In the genomic region with DNA sequence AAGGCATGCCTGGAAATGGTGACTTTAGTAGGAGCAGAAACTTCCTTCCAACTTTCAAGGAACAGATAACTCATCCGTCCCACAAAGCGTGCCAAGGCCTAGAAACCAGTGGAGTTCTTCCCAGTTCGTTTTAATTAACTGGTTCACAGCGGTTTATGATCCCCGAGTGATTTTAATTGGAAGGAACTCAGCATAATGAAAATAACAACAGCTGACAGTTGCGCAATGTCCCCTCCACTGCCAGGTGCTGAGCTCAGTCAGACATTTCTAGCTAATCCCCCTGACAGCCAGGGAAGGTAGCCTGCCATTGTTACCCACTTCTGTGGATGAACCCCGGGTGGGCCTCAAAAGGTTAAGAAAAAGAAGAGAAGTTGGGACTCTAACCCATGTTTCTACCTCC, we compare ENCODE assay signal across 10 mouse cellular contexts. TPM values are rescaled to one million over a fixed set of nuclear protein-coding genes. Genes with fewer than 3 reads are reported as not detected.
DNase-seq lines count a peak whose midpoint lies in the region; ATAC-seq and TF ChIP-seq lines count a peak whose summit lies in the region.
"Had no signal": no experiment of that assay in that cellular context is flagged by ENCODE, and none has a peak within 500 bp of the region (broad histone marks: within the 10 kb centered on the region; RNA-seq: fewer than 3 reads in every experiment).

No protein-coding gene starts in this region.

- TF ChIP-seq POLR2A in limb, embryonic 14.5 days (IDR thresholded peaks at IDR 0.05; ENCODE audit: borderline replicate concordance, extremely low read depth, insufficient read depth, insufficient read length), result no peak

- H3K27me3 ChIP-seq in limb, embryonic 14.5 days (ENCODE audit: control insufficient read depth, insufficient read depth, low read length), result no peaks in the 10 kb centered on the region
- no peaks in the 10 kb centered on the region for H3K27me3 ChIP-seq in liver, postnatal 0 days (ENCODE audit: insufficient read depth, low read length)
- H3K27me3 ChIP-seq: embryonic facial prominence, embryonic 13.5 days; hindbrain, embryonic 13.5 days had no signal

- no peak for TF ChIP-seq EP300 in liver, postnatal 0 days (IDR thresholded peaks at IDR 0.05; ENCODE audit: low read depth)

- peak; percentile 24 to 54 for DNase-seq in cerebellum, postnatal 10 days
- no peak for DNase-seq in cerebellum, postnatal 25 days
- peak; percentile 24 for DNase-seq in left cerebral cortex, postnatal 4 days
- DNase-seq in left cerebral cortex, postnatal 10 days (ENCODE audit: extremely low spot score in 1 of 2, low spot score in 2 of 2), result no peak
- DNase-seq in gastrocnemius, postnatal 14 days, result peak; percentile 75
- peak; percentile 58 for DNase-seq in limb, embryonic 14.5 days (ENCODE audit: low spot score)
- DNase-seq in liver, postnatal 0 days, result no peak
- no peak for DNase-seq in left cerebral cortex, adult 11 months (ENCODE audit: low spot score)

- H3K4me3 ChIP-seq in limb, embryonic 14.5 days (replicated peaks; ENCODE audit: low read length), result no peak overlapping the region
- H3K4me3 ChIP-seq in liver, postnatal 0 days (ENCODE audit: low read depth, low read length), result no peak overlapping the region
- H3K4me3 ChIP-seq: embryonic facial prominence, embryonic 13.5 days; hindbrain, embryonic 13.5 days had no signal

- H3K9me3 ChIP-seq in limb, embryonic 14.5 days (ENCODE audit: control insufficient read depth, low read length), result no peaks in the 10 kb centered on the region
- no peaks in the 10 kb centered on the region for H3K9me3 ChIP-seq in liver, postnatal 0 days (ENCODE audit: low read length)
- H3K9me3 ChIP-seq: embryonic facial prominence, embryonic 13.5 days; hindbrain, embryonic 13.5 days had no signal

- no peak for ATAC-seq in limb, embryonic 14.5 days (ENCODE audit: low FRiP score, low read depth)
- ATAC-seq in liver, postnatal 0 days, result no peak

- TF ChIP-seq CTCF in liver, postnatal 0 days (IDR thresholded peaks at IDR 0.05; ENCODE audit: low read depth), result no peak

- no peak overlapping the region for H3K4me2 ChIP-seq in limb, embryonic 14.5 days (replicated peaks; ENCODE audit: low read depth, low read length, severe bottlenecking)
- H3K4me2 ChIP-seq in liver, postnatal 0 days (ENCODE audit: low read depth, low read length), result no peak overlapping the region
- H3K4me2 ChIP-seq: embryonic facial prominence, embryonic 13.5 days; hindbrain, embryonic 13.5 days had no signal

- 0 out of 2 replicates have a peak overlapping the region, but pooled peaks have one; percentile 6 for H3K27ac ChIP-seq in limb, embryonic 14.5 days (replicated peaks; ENCODE audit: low read depth, low read length)
- no peak overlapping the region for H3K27ac ChIP-seq in liver, postnatal 0 days (ENCODE audit: low read depth)
- H3K27ac ChIP-seq: embryonic facial prominence, embryonic 13.5 days; hindbrain, embryonic 13.5 days had no signal

- 39% methylated on average over 7 of the region's 7 CpGs for WGBS in limb, embryonic 14.5 days
- 65% methylated on average over 7 of the region's 7 CpGs for WGBS in liver, postnatal 0 days (ENCODE audit: insufficient replicate concordance)

- H3K4me1 ChIP-seq in limb, embryonic 14.5 days (ENCODE audit: control insufficient read depth, insufficient read depth, low read length), result peaks cover 41% of the 10 kb centered on the region
- no peaks in the 10 kb centered on the region for H3K4me1 ChIP-seq in liver, postnatal 0 days (ENCODE audit: insufficient read depth)

- H3K36me3 ChIP-seq in limb, embryonic 14.5 days (ENCODE audit: control insufficient read depth, insufficient read depth, low read length), result no peaks in the 10 kb centered on the region
- no peaks in the 10 kb centered on the region for H3K36me3 ChIP-seq in liver, postnatal 0 days (replicated peaks; ENCODE audit: insufficient read depth, low read length)
- H3K36me3 ChIP-seq: embryonic facial prominence, embryonic 13.5 days; hindbrain, embryonic 13.5 days had no signal

- H3K9ac ChIP-seq in limb, embryonic 14.5 days (ENCODE audit: low read depth, low read length, severe bottlenecking), result no peak overlapping the region
- H3K9ac ChIP-seq in liver, postnatal 0 days (replicated peaks), result no peak overlapping the region
- H3K9ac ChIP-seq: embryonic facial prominence, embryonic 13.5 days; hindbrain, embryonic 13.5 days had no signal

- intact Hi-C loops in left cerebral cortex, postnatal 4 days (cut with DNase I), result no loop called here
- intact Hi-C loops in left cerebral cortex, postnatal 10 days (cut with DNase I), result no loop called here
- intact Hi-C loops in gastrocnemius, postnatal 14 days (cut with DNase I; ENCODE audit: low total_unique reads), result no loop called here

RNA-seq across cellular contexts. Expression of a gene that starts 18.8 kb away (rescaled TPM):
- total RNA-seq in left cerebral cortex, postnatal 4 days (2021), result 10 to 100 TPM; 52.9 to 67.1 TPM
- total RNA-seq in left cerebral cortex, postnatal 10 days (2021), result 10 to 100 TPM; 57.4 to 60.2 TPM
- total RNA-seq in gastrocnemius, postnatal 14 days (2021), result 1 to 10 TPM; 1.8 to 2.0 TPM
- polyA plus RNA-seq in limb, embryonic 14.5 days (2012; rRNA removed), result 20.7 and 27.2 TPM in 2 replicates
- polyA plus RNA-seq in limb, embryonic 14.5 days (2014; fragmentation: Nextera tagmentation; extraction: Ambion mirVana), result 10.7 and 11.9 TPM in 2 replicates
- polyA plus RNA-seq in liver, postnatal 0 days (2015; fragmentation: Nextera tagmentation; extraction: Ambion mirVana), result 1.1 and 1.5 TPM in 2 replicates

RNA-seq across cellular contexts. Expression of a gene that starts 19.0 kb away (rescaled TPM):
- 100 to 1,000 TPM in 1 of 2 experiments, 10 to 100 TPM in 1; 94.3 to 117 TPM for total RNA-seq in left cerebral cortex, postnatal 4 days (2021)
- 100 to 1,000 TPM; 170 to 180 TPM for total RNA-seq in left cerebral cortex, postnatal 10 days (2021)
- 10 to 100 TPM; 75.6 to 83.0 TPM for total RNA-seq in gastrocnemius, postnatal 14 days (2021)
- 160 and 178 TPM in 2 replicates for polyA plus RNA-seq in limb, embryonic 14.5 days (2012; rRNA removed)
- polyA plus RNA-seq in limb, embryonic 14.5 days (2014; fragmentation: Nextera tagmentation; extraction: Ambion mirVana), result 244 and 268 TPM in 2 replicates
- polyA plus RNA-seq in liver, postnatal 0 days (2015; fragmentation: Nextera tagmentation; extraction: Ambion mirVana), result 29.6 and 36.4 TPM in 2 replicates

RNA-seq across cellular contexts. Expression of a gene that starts 52.9 kb away (rescaled TPM):
- 10 to 100 TPM; 20.5 to 37.4 TPM for total RNA-seq in left cerebral cortex, postnatal 4 days (2021)
- total RNA-seq in left cerebral cortex, postnatal 10 days (2021), result 10 to 100 TPM; 10.2 to 13.5 TPM
- 10 to 100 TPM; 48.7 to 49.3 TPM for total RNA-seq in gastrocnemius, postnatal 14 days (2021)
- 69.0 and 72.6 TPM in 2 replicates for polyA plus RNA-seq in limb, embryonic 14.5 days (2012; rRNA removed)
- 9.4 and 14.3 TPM in 2 replicates for polyA plus RNA-seq in limb, embryonic 14.5 days (2014; fragmentation: Nextera tagmentation; extraction: Ambion mirVana)
- 0.71 and 0.90 TPM in 2 replicates for polyA plus RNA-seq in liver, postnatal 0 days (2015; fragmentation: Nextera tagmentation; extraction: Ambion mirVana)

Comparison
In these comparisons a context has a peak if more than half of its experiments do, and no peak if none do; other contexts are left out.
1. DNase-seq: peak in cerebellum, postnatal 10 days (2 of 2), left cerebral cortex, postnatal 4 days (single experiment), gastrocnemius, postnatal 14 days (single experiment) and limb, embryonic 14.5 days (single experiment); none in cerebellum, postnatal 25 days (0 of 2), left cerebral cortex, postnatal 10 days (0 of 2), liver, postnatal 0 days (single experiment) and left cerebral cortex, adult 11 months (single experiment).
2. RNA of a gene that starts 18.8 kb away (total RNA-seq): 52.9 to 67.1 TPM in left cerebral cortex, postnatal 4 days and 57.4 to 60.2 TPM in left cerebral cortex, postnatal 10 days; 1.8 to 2.0 TPM in gastrocnemius, postnatal 14 days; every median in the first group is over 10 times any median in the second.